Mouse (Mus musculus): ENCODE measurements at regions not wholly inside any gene's neighbourhood (a gene's known extent, or its start where the extent isn't known, plus 50 kb on each side); places are given as distances from the start of the nearest gene placed in this dataset.

GRCm38 (mm10) chr4:125765171-125765570, 259.2 kb upstream of the Csf3r start:
- no peaks in the 10 kb centered on the region for H3K36me3 ChIP-seq (replicated peaks)
- no peak overlapping the region for H3K4me3 ChIP-seq (ENCODE audit: low read depth, low read length)
- no peaks in the 10 kb centered on the region for H3K27me3 ChIP-seq (ENCODE audit: insufficient read depth, low read length)
- DNase-seq (ENCODE audit: low spot score), result no peak
- no peak for TF ChIP-seq TAL1 (conservative IDR thresholded peaks at IDR 0.05; ENCODE audit: low read depth, low read length)
- TF ChIP-seq GATA1 (IDR thresholded peaks at IDR 0.05; ENCODE audit: borderline replicate concordance, low read length), result no peak
- TF ChIP-seq GATA2 (IDR thresholded peaks at IDR 0.05; ENCODE audit: borderline replicate concordance, low read depth, low read length), result no peak
- TF ChIP-seq POLR2AphosphoS5 (IDR thresholded peaks at IDR 0.05; ENCODE audit: insufficient replicate concordance, low read depth, low read length), result no peak
- TF ChIP-seq CTCF (IDR thresholded peaks at IDR 0.05; ENCODE audit: low read depth, low read length), result no peak
- no peak for ATAC-seq (ENCODE audit: extremely low read depth, insufficient number of reproducible peaks, low FRiP score, poor library complexity, severe bottlenecking)
- peaks cover 69% of the 10 kb centered on the region for H3K9me3 ChIP-seq (replicated peaks)
- H3K4me1 ChIP-seq (ENCODE audit: insufficient read depth, low read depth, low read length), result no peaks in the 10 kb centered on the region

GRCm38 (mm10) chr4:125777126-125777525, 247.2 kb upstream of the Csf3r start:
- TF ChIP-seq GATA1 (IDR thresholded peaks at IDR 0.05; ENCODE audit: borderline replicate concordance, low read length) (no peak), POLR2AphosphoS5 (IDR thresholded peaks at IDR 0.05; ENCODE audit: insufficient replicate concordance, low read depth, low read length) (no peak), CTCF (IDR thresholded peaks at IDR 0.05; ENCODE audit: low read depth, low read length) (no peak), GATA2 (IDR thresholded peaks at IDR 0.05; ENCODE audit: borderline replicate concordance, low read depth, low read length) (no peak), TAL1 (conservative IDR thresholded peaks at IDR 0.05; ENCODE audit: low read depth, low read length) (no peak)
- Histone ChIP-seq H3K9me3 (replicated peaks) (peaks cover 76% of the 10 kb centered on the region), H3K4me1 (ENCODE audit: insufficient read depth, low read depth, low read length) (no peaks in the 10 kb centered on the region), H3K36me3 (replicated peaks) (no peaks in the 10 kb centered on the region), H3K4me3 (ENCODE audit: low read depth, low read length) (0 out of 2 replicates have a peak overlapping the region, but pooled peaks have one; percentile 2), H3K27me3 (ENCODE audit: insufficient read depth, low read length) (no peaks in the 10 kb centered on the region)
- no peak for DNase-seq (ENCODE audit: low spot score)
- no peak for ATAC-seq (ENCODE audit: extremely low read depth, insufficient number of reproducible peaks, low FRiP score, poor library complexity, severe bottlenecking)

GRCm38 (mm10) chr4:125780113-125780512, 244.2 kb upstream of the Csf3r start:
- H3K9me3 ChIP-seq (replicated peaks), result peaks cover 89% of the 10 kb centered on the region
- H3K4me3 ChIP-seq (ENCODE audit: low read depth, low read length), result no peak overlapping the region
- no peaks in the 10 kb centered on the region for H3K27me3 ChIP-seq (ENCODE audit: insufficient read depth, low read length)
- TF ChIP-seq GATA1 (IDR thresholded peaks at IDR 0.05; ENCODE audit: borderline replicate concordance, low read length) (no peak), TAL1 (conservative IDR thresholded peaks at IDR 0.05; ENCODE audit: low read depth, low read length) (no peak), GATA2 (IDR thresholded peaks at IDR 0.05; ENCODE audit: borderline replicate concordance, low read depth, low read length) (no peak), CTCF (IDR thresholded peaks at IDR 0.05; ENCODE audit: low read depth, low read length) (no peak), POLR2AphosphoS5 (IDR thresholded peaks at IDR 0.05; ENCODE audit: insufficient replicate concordance, low read depth, low read length) (no peak)
- H3K36me3 ChIP-seq (replicated peaks), result no peaks in the 10 kb centered on the region
- no peaks in the 10 kb centered on the region for H3K4me1 ChIP-seq (ENCODE audit: insufficient read depth, low read depth, low read length)
- ATAC-seq (ENCODE audit: extremely low read depth, insufficient number of reproducible peaks, low FRiP score, poor library complexity, severe bottlenecking), result no peak
- DNase-seq (ENCODE audit: low spot score), result no peak

GRCm38 (mm10) chr4:125780921-125781487, 243.3 kb upstream of the Csf3r start:
- no peaks in the 10 kb centered on the region for H3K36me3 ChIP-seq (replicated peaks)
- DNase-seq (ENCODE audit: low spot score), result no peak
- H3K4me1 ChIP-seq (ENCODE audit: insufficient read depth, low read depth, low read length), result no peaks in the 10 kb centered on the region
- H3K9me3 ChIP-seq (replicated peaks), result peaks cover 92% of the 10 kb centered on the region
- H3K4me3 ChIP-seq (ENCODE audit: low read depth, low read length), result no peak overlapping the region
- no peak for TF ChIP-seq GATA2 (IDR thresholded peaks at IDR 0.05; ENCODE audit: borderline replicate concordance, low read depth, low read length)
- no peak for TF ChIP-seq CTCF (IDR thresholded peaks at IDR 0.05; ENCODE audit: low read depth, low read length)
- TF ChIP-seq GATA1 (IDR thresholded peaks at IDR 0.05; ENCODE audit: borderline replicate concordance, low read length), result no peak
- TF ChIP-seq POLR2AphosphoS5 (IDR thresholded peaks at IDR 0.05; ENCODE audit: insufficient replicate concordance, low read depth, low read length), result no peak
- TF ChIP-seq TAL1 (conservative IDR thresholded peaks at IDR 0.05; ENCODE audit: low read depth, low read length), result no peak
- H3K27me3 ChIP-seq (ENCODE audit: insufficient read depth, low read length), result no peaks in the 10 kb centered on the region
- ATAC-seq (ENCODE audit: extremely low read depth, insufficient number of reproducible peaks, low FRiP score, poor library complexity, severe bottlenecking), result no peak

- Histone ChIP-seq H3K9me3 (replicated peaks) (peaks cover 84% of the 10 kb centered on the region), H3K4me1 (ENCODE audit: insufficient read depth, low read depth, low read length) (no peaks in the 10 kb centered on the region), H3K27me3 (ENCODE audit: insufficient read depth, low read length) (no peaks in the 10 kb centered on the region), H3K36me3 (replicated peaks) (no peaks in the 10 kb centered on the region), H3K4me3 (ENCODE audit: low read depth, low read length) (no peak overlapping the region)
- no peak for ATAC-seq (ENCODE audit: extremely low read depth, insufficient number of reproducible peaks, low FRiP score, poor library complexity, severe bottlenecking)
- no peak for DNase-seq (ENCODE audit: low spot score)
- TF ChIP-seq GATA2 (IDR thresholded peaks at IDR 0.05; ENCODE audit: borderline replicate concordance, low read depth, low read length), result no peak
- TF ChIP-seq POLR2AphosphoS5 (IDR thresholded peaks at IDR 0.05; ENCODE audit: insufficient replicate concordance, low read depth, low read length), result no peak
- no peak for TF ChIP-seq TAL1 (conservative IDR thresholded peaks at IDR 0.05; ENCODE audit: low read depth, low read length)
- no peak for TF ChIP-seq CTCF (IDR thresholded peaks at IDR 0.05; ENCODE audit: low read depth, low read length)
- TF ChIP-seq GATA1 (IDR thresholded peaks at IDR 0.05; ENCODE audit: borderline replicate concordance, low read length), result no peak
Measured at GRCm38 (mm10) chr4:125782346-125782745, 242.0 kb upstream of the Csf3r start.

GRCm38 (mm10) chr4:125786083-125786482, 238.3 kb upstream of the Csf3r start:
- DNase-seq (ENCODE audit: low spot score), result no peak
- no peak for TF ChIP-seq GATA1 (IDR thresholded peaks at IDR 0.05; ENCODE audit: borderline replicate concordance, low read length)
- no peak for TF ChIP-seq GATA2 (IDR thresholded peaks at IDR 0.05; ENCODE audit: borderline replicate concordance, low read depth, low read length)
- TF ChIP-seq CTCF (IDR thresholded peaks at IDR 0.05; ENCODE audit: low read depth, low read length), result no peak
- TF ChIP-seq TAL1 (conservative IDR thresholded peaks at IDR 0.05; ENCODE audit: low read depth, low read length), result no peak
- TF ChIP-seq POLR2AphosphoS5 (IDR thresholded peaks at IDR 0.05; ENCODE audit: insufficient replicate concordance, low read depth, low read length), result no peak
- peaks cover 78% of the 10 kb centered on the region for H3K9me3 ChIP-seq (replicated peaks)
- no peak for ATAC-seq (ENCODE audit: extremely low read depth, insufficient number of reproducible peaks, low FRiP score, poor library complexity, severe bottlenecking)
- no peaks in the 10 kb centered on the region for H3K36me3 ChIP-seq (replicated peaks)
- H3K4me3 ChIP-seq (ENCODE audit: low read depth, low read length), result no peak overlapping the region
- H3K27me3 ChIP-seq (ENCODE audit: insufficient read depth, low read length), result no peaks in the 10 kb centered on the region
- H3K4me1 ChIP-seq (ENCODE audit: insufficient read depth, low read depth, low read length), result no peaks in the 10 kb centered on the region
